Mouse (Mus musculus): ENCODE results near the gene Pmvk. TPM values are rescaled to one million over a fixed set of nuclear protein-coding genes. Genes with fewer than 3 reads are reported as not detected.
A peak's percentile ranks its signal among the peaks of the same experiment; 100 is the strongest.
"Not testable (repeated sequence)": the region's sequence is repeated elsewhere in the genome, so short reads cannot be mapped to it uniquely, and the experiment has no call there.

The Pmvk gene
- polyA plus RNA-seq, 1 experiment from 2014 or later, result 74.5 TPM

GRCm38 (mm10) chr3:89422556-89423205 lies 31.7 kb upstream of the Pmvk start:
- Histone ChIP-seq H3K9me3 (ENCODE audit: control insufficient read depth, low read length) (no peaks in the 10 kb centered on the region), H3K27ac (ENCODE audit: low read depth, low read length) (no peak overlapping the region), H3K36me3 (ENCODE audit: control insufficient read depth, insufficient read depth, low read length) (peaks cover 5% of the 10 kb centered on the region; the same call in 1 of the 2 replicates), H3K4me2 (ENCODE audit: low read depth) (peak overlapping the region; percentile 58; the same call in 1 of the 2 replicates), H3K4me1 (ENCODE audit: control insufficient read depth, insufficient read depth, low read length) (peaks cover 22% of the 10 kb centered on the region), H3K27me3 (ENCODE audit: control insufficient read depth, insufficient read depth, low read length) (no peaks in the 10 kb centered on the region), H3K9ac (ENCODE audit: low read length) (no peak overlapping the region; the same call in 1 of the 2 replicates), H3K4me3 (ENCODE audit: low read depth, low read length) (peak overlapping the region; percentile 39)
- WGBS, result 76% methylated on average over 6 of the region's 6 CpGs
- DNase-seq (ENCODE audit: low spot score), result no peak
- ATAC-seq (ENCODE audit: insufficient read depth, low FRiP score, low TSS enrichment), result no peak

GRCm38 (mm10) chr3:89424416-89425140 lies 29.8 kb upstream of the Pmvk start:
- no peak for ATAC-seq (ENCODE audit: insufficient read depth, low FRiP score, low TSS enrichment)
- no peak for DNase-seq (ENCODE audit: low spot score)
- no peak overlapping the region for H3K4me3 ChIP-seq (ENCODE audit: low read depth, low read length)
- no peak overlapping the region for H3K27ac ChIP-seq (ENCODE audit: low read depth, low read length)
- H3K27me3 ChIP-seq (ENCODE audit: control insufficient read depth, insufficient read depth, low read length), result no peaks in the 10 kb centered on the region
- no peaks in the 10 kb centered on the region for H3K9me3 ChIP-seq (ENCODE audit: control insufficient read depth, low read length)
- H3K9ac ChIP-seq (ENCODE audit: low read length), result no peak overlapping the region
- no peak overlapping the region for H3K4me2 ChIP-seq (ENCODE audit: low read depth)
- peaks cover 22% of the 10 kb centered on the region for H3K4me1 ChIP-seq (ENCODE audit: control insufficient read depth, insufficient read depth, low read length)
- H3K36me3 ChIP-seq (ENCODE audit: control insufficient read depth, insufficient read depth, low read length), result peaks cover 5% of the 10 kb centered on the region; the same call in 1 of the 2 replicates
- 84% methylated on average over 5 of the region's 5 CpGs for WGBS

- Histone ChIP-seq H3K27me3 (ENCODE audit: control insufficient read depth, insufficient read depth, low read length) (no peaks in the 10 kb centered on the region), H3K4me1 (ENCODE audit: control insufficient read depth, insufficient read depth, low read length) (peaks cover 17% of the 10 kb centered on the region), H3K4me3 (ENCODE audit: low read depth, low read length) (no peak overlapping the region), H3K36me3 (ENCODE audit: control insufficient read depth, insufficient read depth, low read length) (peaks cover 5% of the 10 kb centered on the region; the same call in 1 of the 2 replicates), H3K9ac (ENCODE audit: low read length) (no peak overlapping the region), H3K27ac (ENCODE audit: low read depth, low read length) (no peak overlapping the region), H3K9me3 (ENCODE audit: control insufficient read depth, low read length) (no peaks in the 10 kb centered on the region), H3K4me2 (ENCODE audit: low read depth) (no peak overlapping the region)
- ATAC-seq (ENCODE audit: insufficient read depth, low FRiP score, low TSS enrichment) (no peak), DNase-seq (ENCODE audit: low spot score) (no peak)
- 86% methylated on average over 5 of the region's 5 CpGs for WGBS
These were observed 29.2 kb upstream of the Pmvk start for GRCm38 (mm10) chr3:89425141-89425525.

GRCm38 (mm10) chr3:89425876-89426275 lies 28.5 kb upstream of the Pmvk start:
- H3K27ac ChIP-seq (ENCODE audit: low read depth, low read length), result no peak overlapping the region
- WGBS, result 91% methylated on average over 4 of the region's 4 CpGs
- DNase-seq (ENCODE audit: low spot score) (no peak), ATAC-seq (ENCODE audit: insufficient read depth, low FRiP score, low TSS enrichment) (no peak)
- H3K4me1 ChIP-seq (ENCODE audit: control insufficient read depth, insufficient read depth, low read length), result peaks cover 17% of the 10 kb centered on the region
- peaks cover 5% of the 10 kb centered on the region; the same call in 1 of the 2 replicates for H3K36me3 ChIP-seq (ENCODE audit: control insufficient read depth, insufficient read depth, low read length)
- H3K9ac ChIP-seq (ENCODE audit: low read length), result no peak overlapping the region
- H3K4me3 ChIP-seq (ENCODE audit: low read depth, low read length), result no peak overlapping the region
- H3K4me2 ChIP-seq (ENCODE audit: low read depth), result no peak overlapping the region
- H3K27me3 ChIP-seq (ENCODE audit: control insufficient read depth, insufficient read depth, low read length), result no peaks in the 10 kb centered on the region
- H3K9me3 ChIP-seq (ENCODE audit: control insufficient read depth, low read length), result no peaks in the 10 kb centered on the region

GRCm38 (mm10) chr3:89429021-89429420 lies 25.3 kb upstream of the Pmvk start:
- not testable (repeated sequence) for H3K9me3 ChIP-seq (ENCODE audit: control insufficient read depth, low read length); H3K9ac ChIP-seq (ENCODE audit: low read length); ATAC-seq (ENCODE audit: insufficient read depth, low FRiP score, low TSS enrichment); H3K4me3 ChIP-seq (ENCODE audit: low read depth, low read length); H3K27me3 ChIP-seq (ENCODE audit: control insufficient read depth, insufficient read depth, low read length); DNase-seq (ENCODE audit: low spot score); H3K27ac ChIP-seq (ENCODE audit: low read depth, low read length); H3K36me3 ChIP-seq (ENCODE audit: control insufficient read depth, insufficient read depth, low read length); H3K4me2 ChIP-seq (ENCODE audit: low read depth)
- WGBS, result 85% methylated on average over 7 of the region's 7 CpGs
- peaks cover 11% of the 10 kb centered on the region for H3K4me1 ChIP-seq (ENCODE audit: control insufficient read depth, insufficient read depth, low read length)

- peak within 1 kb of the TSS; percentile 95 for H3K4me3 ChIP-seq (ENCODE audit: low read depth, low read length)
- peaks cover 11% of the 10 kb centered on the region for H3K4me1 ChIP-seq (ENCODE audit: control insufficient read depth, insufficient read depth, low read length)
- peak; percentile 95 for DNase-seq (ENCODE audit: low spot score)
- 3% methylated on average over 68 of the region's 68 CpGs for WGBS
- H3K36me3 ChIP-seq (ENCODE audit: control insufficient read depth, insufficient read depth, low read length), result peaks cover 11% of the 10 kb centered on the region; the same call in 1 of the 2 replicates
- no peaks in the 10 kb centered on the region for H3K9me3 ChIP-seq (ENCODE audit: control insufficient read depth, low read length)
- peak within 1 kb of the TSS; percentile 85 for H3K27ac ChIP-seq (ENCODE audit: low read depth, low read length)
- H3K27me3 ChIP-seq (ENCODE audit: control insufficient read depth, insufficient read depth, low read length), result no peaks in the 10 kb centered on the region
- peak within 1 kb of the TSS; percentile 93 for H3K9ac ChIP-seq (ENCODE audit: low read length)
- peak; percentile 97 for ATAC-seq (ENCODE audit: insufficient read depth, low FRiP score, low TSS enrichment)
- peak within 1 kb of the TSS; percentile 77 for H3K4me2 ChIP-seq (ENCODE audit: low read depth)
These were observed 23.9 kb upstream of the Pmvk start, which contains the start of gene Pygo2 for GRCm38 (mm10) chr3:89430171-89431159. TSS of gene Pygo2 (plus strand) at chr3:89430214.

GRCm38 (mm10) chr3:89432606-89433005 lies 21.7 kb upstream of the Pmvk start:
- H3K9me3 ChIP-seq (ENCODE audit: control insufficient read depth, low read length), result no peaks in the 10 kb centered on the region
- no peak overlapping the region for H3K9ac ChIP-seq (ENCODE audit: low read length)
- 97% methylated on average over 8 of the region's 8 CpGs for WGBS
- no peak overlapping the region for H3K27ac ChIP-seq (ENCODE audit: low read depth, low read length)
- no peaks in the 10 kb centered on the region for H3K27me3 ChIP-seq (ENCODE audit: control insufficient read depth, insufficient read depth, low read length)
- DNase-seq (ENCODE audit: low spot score) (no peak), ATAC-seq (ENCODE audit: insufficient read depth, low FRiP score, low TSS enrichment) (no peak)
- no peak overlapping the region for H3K4me2 ChIP-seq (ENCODE audit: low read depth)
- H3K4me3 ChIP-seq (ENCODE audit: low read depth, low read length), result no peak overlapping the region
- peaks cover 7% of the 10 kb centered on the region; the same call in 1 of the 2 replicates for H3K36me3 ChIP-seq (ENCODE audit: control insufficient read depth, insufficient read depth, low read length)
- peaks cover 17% of the 10 kb centered on the region for H3K4me1 ChIP-seq (ENCODE audit: control insufficient read depth, insufficient read depth, low read length)

- no peak overlapping the region for H3K4me2 ChIP-seq (ENCODE audit: low read depth)
- peaks cover 17% of the 10 kb centered on the region for H3K4me1 ChIP-seq (ENCODE audit: control insufficient read depth, insufficient read depth, low read length)
- DNase-seq (ENCODE audit: low spot score) (no peak), ATAC-seq (ENCODE audit: insufficient read depth, low FRiP score, low TSS enrichment) (no peak)
- peaks cover 7% of the 10 kb centered on the region; the same call in 1 of the 2 replicates for H3K36me3 ChIP-seq (ENCODE audit: control insufficient read depth, insufficient read depth, low read length)
- 85% methylated on average over 11 of the region's 11 CpGs for WGBS
- H3K9ac ChIP-seq (ENCODE audit: low read length), result no peak overlapping the region
- H3K27me3 ChIP-seq (ENCODE audit: control insufficient read depth, insufficient read depth, low read length), result no peaks in the 10 kb centered on the region
- no peaks in the 10 kb centered on the region for H3K9me3 ChIP-seq (ENCODE audit: control insufficient read depth, low read length)
- H3K27ac ChIP-seq (ENCODE audit: low read depth, low read length), result no peak overlapping the region
- no peak overlapping the region for H3K4me3 ChIP-seq (ENCODE audit: low read depth, low read length)
These were observed 19.8 kb upstream of the Pmvk start for GRCm38 (mm10) chr3:89434532-89434931.
